Mouse (Mus musculus): ENCODE results near the gene Gm29423. TPM values are rescaled to one million over a fixed set of nuclear protein-coding genes. Genes with fewer than 3 reads are reported as not detected.
"Not testable (repeated sequence)": the region's sequence is repeated elsewhere in the genome, so short reads cannot be mapped to it uniquely, and the experiment has no call there.

Gm29423 gene
- polyA plus RNA-seq (2016; fragmentation: Nextera tagmentation; extraction: Ambion mirVana): not detected in 2 replicates

DNA sequence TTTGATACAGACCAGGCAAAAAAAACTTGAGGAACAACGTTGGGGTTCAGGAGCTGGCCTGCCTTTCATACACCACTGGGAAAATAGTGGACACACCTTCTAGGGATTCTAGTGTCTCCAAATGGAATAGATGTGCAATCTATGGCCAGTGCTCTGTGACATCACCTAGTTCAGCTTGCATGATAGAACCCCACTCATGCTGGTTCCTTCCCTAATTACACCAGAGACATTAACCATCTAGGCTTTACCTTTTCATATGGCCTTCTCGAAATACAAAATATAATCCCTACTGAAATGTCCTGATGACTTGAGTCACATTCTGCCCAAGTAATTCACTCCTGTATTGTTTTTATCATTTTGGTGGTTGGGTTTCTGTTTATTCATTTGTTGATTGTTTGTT, at the start of gene Gm29423, which contains the start of gene Gm29644:
Gene Gm29423, minus strand, starts transcription at position 101 of the 400 bp plus-strand sequence.
Gene Gm29644, minus strand, starts transcription at position 157 of the 400 bp plus-strand sequence.
- no CpG with 5 or more reads among the region's 2 CpGs for WGBS
- DNase-seq (ENCODE audit: extremely low spot score, low spot score): not testable (repeated sequence)

DNA sequence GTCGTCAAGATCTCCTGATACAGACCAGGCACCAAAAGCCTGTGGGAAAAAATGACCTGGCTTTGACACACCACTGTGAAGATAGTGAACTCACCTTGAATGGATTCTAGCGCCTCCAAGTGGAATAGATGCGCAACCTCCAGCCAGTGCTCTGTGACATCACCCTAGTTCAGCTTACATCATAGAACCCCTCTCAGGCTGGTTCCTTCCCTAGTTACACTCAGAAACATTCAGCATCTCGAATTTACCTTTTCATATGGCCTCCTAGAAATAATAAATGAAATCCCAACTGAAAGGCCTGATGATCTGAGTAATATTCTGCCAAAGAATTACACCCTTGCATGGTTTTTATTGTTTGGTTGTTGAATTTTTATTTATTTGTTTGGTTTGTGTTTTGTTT, 29.5 kb downstream of the Gm29423 start, which contains the start of gene Gm21118:
Gene Gm21118, minus strand, starts transcription at position 101 of the 400 bp plus-strand sequence.
- H3K27ac ChIP-seq; H3K4me1 ChIP-seq; H3K27me3 ChIP-seq (ENCODE audit: poor library complexity, severe bottlenecking); H3K9me3 ChIP-seq; H3K4me3 ChIP-seq; H3K36me3 ChIP-seq (replicated peaks); DNase-seq (ENCODE audit: extremely low spot score, low spot score): not testable (repeated sequence)
- WGBS: no CpG with 5 or more reads among the region's 4 CpGs

More for the DNA sequence above, at the start of gene Gm29423, which contains the start of gene Gm29644:
- H3K4me1 ChIP-seq; H3K36me3 ChIP-seq (replicated peaks); H3K9me3 ChIP-seq; H3K27ac ChIP-seq; H3K4me3 ChIP-seq; H3K27me3 ChIP-seq (ENCODE audit: poor library complexity, severe bottlenecking): not testable (repeated sequence)

Other genes with a start within 250 kb of the Gm29423 start
- gene Gm21118, start 29.6 kb downstream of the Gm29423 start, polyA plus RNA-seq (2016; fragmentation: Nextera tagmentation; extraction: Ambion mirVana): not detected in 2 replicates
- not detected in 2 replicates for gene Gm29644, start 56 bp upstream of the Gm29423 start, polyA plus RNA-seq (2016; fragmentation: Nextera tagmentation; extraction: Ambion mirVana)
- gene Gm20888, start 138.6 kb upstream of the Gm29423 start, polyA plus RNA-seq (2016; fragmentation: Nextera tagmentation; extraction: Ambion mirVana): not detected in 2 replicates

Measured in forebrain, embryonic 10.5 days (tissue).